Mouse (Mus musculus) olfactory bulb, adult 2 months (tissue): ENCODE results near the gene Ina.

Experiments
- CTCF ChIP-seq: fragments of 200-500 bp; IDR thresholded peaks from 2 replicates; pipeline ENCODE4 v1.5.1; 2012; ENCODE audit warnings: low read depth, mild to moderate bottlenecking, low read length, moderate library complexity; ENCODE audit not compliant: insufficient read depth
- POLR2A ChIP-seq: fragments of 200-500 bp; IDR thresholded peaks from 2 replicates; pipeline ENCODE4 v1.6.1; 2012; ENCODE audit warnings: mild to moderate bottlenecking, low read depth, low read length, moderate library complexity; ENCODE audit not compliant: insufficient read depth

DNA sequence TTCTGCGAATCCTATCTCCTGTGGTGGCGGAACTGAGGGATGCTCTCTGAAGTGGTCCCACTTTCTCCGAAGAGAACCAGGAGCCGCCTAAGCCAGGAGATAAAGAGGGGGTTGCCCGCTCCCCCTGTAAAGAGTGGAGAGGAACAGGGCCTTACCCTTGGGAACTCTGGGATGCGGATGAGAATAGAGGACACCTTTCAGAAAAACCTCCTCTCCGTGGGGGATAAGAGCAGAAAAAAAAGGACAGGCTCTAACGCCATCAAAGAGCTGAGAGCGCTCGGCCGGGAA is 395 bp upstream of the Ina start:
- TF ChIP-seq POLR2A, result no peak
- no peak for TF ChIP-seq CTCF
